Mouse (Mus musculus) testis, adult 2 months (tissue): Measurements from ENCODE around the gene Hist1h4f.

Source experiments
- CTCF ChIP-seq: fragments of 200-500 bp; IDR thresholded peaks from 2 replicates; pipeline ENCODE4 v1.5.1; 2012; ENCODE audit warnings: low read depth, mild to moderate bottlenecking, inconsistent platforms, low read length, moderate library complexity; ENCODE audit not compliant: control insufficient read depth, insufficient read depth, insufficient replicate concordance
- POLR2A ChIP-seq: fragments of 200-500 bp; IDR thresholded peaks from 2 replicates; pipeline ENCODE4 v1.6.1; 2012; ENCODE audit warnings: low read depth, mild to moderate bottlenecking, inconsistent platforms, low read length, moderate library complexity; ENCODE audit not compliant: control insufficient read depth

DNA sequence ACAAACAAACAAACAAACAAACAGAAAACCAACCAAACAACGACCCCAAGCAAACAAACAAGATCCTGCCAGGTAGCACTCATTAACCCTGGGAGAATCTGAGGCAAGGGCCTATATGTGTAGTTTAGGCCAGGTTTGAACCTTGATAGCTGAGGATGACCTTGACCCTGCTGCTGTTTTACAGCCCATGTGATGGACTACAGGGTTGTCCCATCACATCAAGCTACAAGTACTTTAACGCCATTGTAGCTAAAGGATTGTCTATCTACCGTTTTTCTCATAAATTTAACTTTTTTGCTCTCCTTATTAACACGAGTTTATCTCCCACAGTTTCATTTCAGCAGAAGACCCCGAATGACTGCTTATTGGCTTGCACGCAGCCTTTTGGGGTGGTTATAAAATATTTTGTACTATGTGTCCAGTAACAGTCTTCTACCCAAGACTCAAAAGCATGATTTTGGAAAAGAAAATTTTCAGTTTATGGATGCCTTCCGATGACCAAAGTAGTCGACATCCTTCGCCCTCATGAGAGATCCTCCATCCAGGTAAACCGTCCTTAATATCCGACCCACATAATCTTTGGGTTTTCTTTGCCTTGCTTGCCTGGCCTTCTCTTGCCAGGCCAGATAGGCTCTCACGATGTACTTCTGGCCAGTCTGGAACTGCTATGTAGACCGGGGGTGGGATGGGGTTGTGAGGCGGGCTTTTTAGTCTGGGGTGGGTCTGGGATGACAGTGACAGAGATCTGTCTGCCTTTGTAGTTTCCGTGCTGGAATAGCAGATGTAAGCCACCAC lies 35.4 kb downstream of the Hist1h4f start:
- TF ChIP-seq CTCF (no peak), POLR2A (no peak)
